Mouse (Mus musculus) cerebellum, postnatal 25 days (tissue): ENCODE measurements around the gene Itga7.
"Not testable (repeated sequence)": the region's sequence is repeated elsewhere in the genome, so short reads cannot be mapped to it uniquely, and the experiment has no call there.

Experiments
- DNase-seq, 2 experiments: peaks; one replicate each; pipeline ENCODE4 v3.0.0; 2021; ENCODE audit warnings: mixed read lengths in 2 of 2

Gene Itga7

DNA sequence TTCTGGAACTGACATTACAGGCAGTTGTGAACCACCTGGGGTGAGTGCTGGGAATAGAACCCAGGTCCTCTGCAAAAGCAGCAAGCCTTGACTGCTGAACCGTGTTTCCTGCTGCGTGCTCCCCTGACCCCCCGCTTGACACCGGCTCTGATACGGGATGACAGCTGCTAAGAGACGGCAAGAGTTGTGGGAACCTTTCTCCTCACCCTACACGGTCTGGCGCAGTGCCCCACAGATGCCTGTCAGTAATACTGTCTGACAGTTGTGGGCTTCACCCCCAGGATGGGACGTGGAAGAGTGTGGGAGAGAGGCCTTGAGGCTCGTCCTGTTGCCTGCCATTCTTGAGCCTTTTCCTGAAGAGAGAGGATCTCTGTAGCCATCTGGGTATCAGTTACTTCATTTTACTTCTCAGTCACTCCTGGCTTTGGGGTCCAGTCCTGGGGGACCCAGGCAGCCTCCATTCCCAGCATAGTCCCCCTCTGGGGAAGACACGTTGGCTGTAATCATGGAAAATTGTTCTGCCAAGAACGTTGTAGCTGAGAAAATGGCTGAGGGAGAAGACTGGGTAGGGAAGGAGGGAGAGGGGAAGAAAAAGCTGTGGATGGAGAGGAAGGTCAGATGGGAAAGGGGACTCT is 4.3 kb downstream of the Itga7 start:
- DNase-seq: peak in 1 of 2 experiments; percentile 55

DNA sequence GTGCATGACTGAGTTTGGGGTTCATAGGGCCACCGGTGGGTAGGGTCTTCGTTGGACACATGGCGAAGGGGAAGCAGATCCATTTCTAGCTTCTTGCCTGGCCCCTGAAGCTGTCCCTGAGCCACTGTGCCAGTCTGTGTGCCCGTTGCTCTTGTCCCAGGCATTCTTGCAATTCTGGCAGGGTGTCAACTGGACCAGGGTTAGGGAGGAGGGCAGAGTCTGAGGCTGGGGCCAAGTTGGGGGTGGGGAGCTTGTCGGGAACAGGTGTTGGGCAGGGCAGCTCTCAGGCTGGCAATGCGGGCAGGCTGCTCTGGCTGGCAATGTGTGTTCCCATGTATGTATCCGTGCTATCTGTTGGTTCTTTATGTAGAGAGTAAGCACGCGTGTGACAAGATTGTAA is 4.8 kb downstream of the Itga7 start:
- peak; percentile 93 to 97 for DNase-seq

DNA sequence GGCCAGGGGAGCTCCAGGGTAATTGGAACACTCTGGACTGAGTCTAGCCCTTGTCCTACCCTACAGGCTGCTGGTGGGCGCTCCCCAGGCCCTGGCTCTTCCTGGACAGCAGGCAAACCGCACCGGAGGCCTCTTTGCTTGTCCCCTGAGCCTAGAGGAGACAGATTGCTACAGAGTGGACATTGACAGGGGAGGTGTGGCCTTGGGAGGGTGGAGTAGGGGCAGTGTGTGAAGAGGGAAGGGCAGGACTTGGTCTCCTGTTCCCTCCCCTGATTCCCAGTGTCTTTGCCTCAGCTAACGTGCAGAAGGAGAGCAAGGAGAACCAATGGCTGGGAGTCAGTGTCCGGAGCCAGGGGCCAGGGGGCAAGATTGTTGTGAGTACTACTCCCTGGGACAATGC is 5.4 kb downstream of the Itga7 start:
- DNase-seq: peak; percentile 41 to 49

DNA sequence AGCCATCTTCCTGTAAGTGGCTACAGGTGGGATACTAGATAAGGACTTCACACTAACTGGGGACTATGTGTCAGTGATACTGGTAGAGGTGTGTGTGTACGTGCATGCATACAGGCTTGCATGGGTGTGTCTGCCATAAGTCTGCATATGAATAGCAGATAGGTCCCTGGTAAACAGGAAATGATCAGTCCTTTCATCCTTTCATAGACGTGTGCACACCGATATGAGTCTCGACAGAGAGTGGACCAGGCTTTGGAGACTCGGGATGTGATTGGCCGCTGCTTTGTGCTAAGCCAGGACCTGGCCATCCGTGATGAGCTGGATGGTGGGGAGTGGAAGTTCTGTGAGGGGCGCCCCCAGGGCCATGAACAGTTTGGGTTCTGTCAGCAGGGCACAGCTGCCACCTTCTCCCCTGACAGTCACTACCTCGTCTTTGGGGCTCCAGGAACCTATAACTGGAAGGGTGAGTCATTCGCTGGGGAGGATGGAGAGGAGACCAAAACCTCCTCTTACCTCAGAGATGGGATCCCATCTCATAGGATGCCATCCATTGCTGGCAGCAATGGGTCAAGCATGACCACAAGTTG is 7.0 kb downstream of the Itga7 start:
- DNase-seq: no peak

DNA sequence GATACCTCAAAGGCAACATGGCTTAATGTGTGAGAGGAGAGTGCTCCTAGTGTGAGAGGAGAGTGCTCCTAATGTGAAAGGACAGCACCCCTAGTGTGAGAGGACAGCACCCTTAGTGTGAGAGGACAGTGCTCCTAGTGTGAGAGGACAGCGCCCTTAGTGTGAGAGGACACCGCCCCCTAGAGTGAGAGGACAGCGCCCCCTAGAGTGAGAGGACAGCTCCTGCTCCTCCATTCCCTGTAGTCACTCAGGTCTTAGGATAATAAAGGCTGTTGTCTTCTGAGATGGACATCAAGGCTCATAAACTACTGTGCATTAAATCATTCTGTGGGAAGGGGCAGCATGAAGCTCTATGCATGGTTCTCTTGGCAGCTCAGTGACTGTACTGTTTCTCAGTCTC is 12.1 kb downstream of the Itga7 start:
- peak; percentile 61 to 72 for DNase-seq

DNA sequence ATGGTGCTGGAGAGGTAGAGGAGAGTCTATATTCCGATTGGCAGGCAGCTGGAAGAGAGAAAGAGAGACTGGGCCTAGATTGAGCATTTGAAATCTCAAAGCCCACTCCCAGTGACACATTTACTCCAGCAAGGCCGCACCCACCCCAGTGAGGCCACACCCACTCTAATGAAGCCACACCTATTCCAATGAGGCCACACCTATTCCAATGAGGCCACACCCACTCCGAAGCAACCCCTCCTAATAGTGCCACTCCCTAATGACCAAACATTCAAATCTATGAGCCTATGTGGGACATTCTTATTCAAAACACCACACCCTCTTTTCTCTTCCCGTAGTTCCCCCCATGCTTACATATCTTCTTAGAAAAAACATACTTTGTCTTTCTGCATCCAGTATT is 13.9 kb downstream of the Itga7 start:
- no peak for DNase-seq

DNA sequence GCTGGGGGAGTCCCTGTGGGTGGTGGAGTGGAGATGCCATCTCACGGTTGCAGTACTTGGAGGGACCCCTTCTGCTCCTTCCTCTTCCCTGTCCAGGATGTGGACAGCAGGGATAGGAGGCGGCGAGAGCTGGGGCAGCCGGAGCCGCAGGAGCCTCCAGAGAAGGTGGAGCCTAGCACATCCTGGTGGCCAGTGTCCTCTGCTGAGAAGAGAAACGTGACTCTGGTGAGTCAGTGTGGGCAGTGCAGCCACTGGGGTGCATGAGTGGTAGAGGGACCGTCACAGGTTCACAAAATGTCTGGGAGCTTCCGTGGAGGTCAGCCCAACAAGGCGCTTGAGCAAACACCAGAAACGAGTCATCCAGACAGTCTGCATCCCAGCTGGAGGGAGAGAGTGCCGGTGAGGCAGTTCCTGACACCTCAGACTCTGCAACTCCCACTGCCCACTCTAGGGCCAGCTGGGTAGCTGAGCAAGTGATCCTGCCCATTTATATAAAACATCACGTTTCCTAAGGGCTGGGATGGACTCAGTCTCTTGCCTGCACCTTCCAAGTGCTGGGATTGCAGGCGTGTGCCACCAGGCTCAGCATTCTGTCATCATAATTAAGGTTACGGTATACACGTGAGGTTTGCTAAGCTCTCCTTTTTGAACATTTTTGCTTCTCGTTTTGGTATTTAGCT is 16.7 kb downstream of the Itga7 start:
- DNase-seq: no peak

DNA sequence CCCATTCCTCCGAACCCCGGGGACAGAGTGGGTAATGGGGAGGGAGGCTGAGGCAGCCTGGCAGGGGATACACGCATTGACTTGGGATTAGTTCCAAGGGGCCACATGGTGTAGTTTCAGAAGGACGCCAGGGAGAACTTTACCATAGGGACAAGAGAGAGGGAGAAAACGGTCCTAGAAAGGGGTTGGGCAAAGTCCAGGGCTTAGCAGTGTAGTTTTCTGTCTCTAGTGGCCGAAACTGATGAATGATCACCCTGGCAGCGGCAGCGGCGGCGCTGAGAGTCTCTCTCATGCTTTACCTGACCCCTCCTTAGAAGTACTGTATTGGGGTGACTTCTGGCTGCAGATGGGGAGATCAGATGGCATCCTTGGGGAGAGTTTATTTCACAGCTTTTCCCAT is 24.7 kb downstream of the Itga7 start:
- DNase-seq: no peak

DNA sequence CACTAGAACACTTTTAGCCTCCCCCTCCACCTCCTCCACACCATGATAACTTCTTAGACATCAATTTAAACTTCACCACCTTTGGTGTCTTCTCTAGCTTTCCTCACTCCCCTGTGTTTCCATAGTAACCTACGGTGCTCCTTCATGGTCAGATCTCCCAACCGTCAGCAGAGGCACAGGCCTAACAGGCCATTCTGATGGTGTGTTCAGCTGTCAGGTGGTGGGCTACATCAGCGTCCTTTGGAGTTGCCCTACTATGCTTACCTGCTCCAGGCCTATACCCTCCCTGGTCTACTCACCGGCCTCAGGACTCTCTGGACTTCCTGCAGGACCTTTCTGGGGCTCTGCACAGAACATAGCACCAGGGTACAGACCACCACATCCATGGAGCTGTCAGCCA is 26.5 kb downstream of the Itga7 start:
- no peak for DNase-seq

DNA sequence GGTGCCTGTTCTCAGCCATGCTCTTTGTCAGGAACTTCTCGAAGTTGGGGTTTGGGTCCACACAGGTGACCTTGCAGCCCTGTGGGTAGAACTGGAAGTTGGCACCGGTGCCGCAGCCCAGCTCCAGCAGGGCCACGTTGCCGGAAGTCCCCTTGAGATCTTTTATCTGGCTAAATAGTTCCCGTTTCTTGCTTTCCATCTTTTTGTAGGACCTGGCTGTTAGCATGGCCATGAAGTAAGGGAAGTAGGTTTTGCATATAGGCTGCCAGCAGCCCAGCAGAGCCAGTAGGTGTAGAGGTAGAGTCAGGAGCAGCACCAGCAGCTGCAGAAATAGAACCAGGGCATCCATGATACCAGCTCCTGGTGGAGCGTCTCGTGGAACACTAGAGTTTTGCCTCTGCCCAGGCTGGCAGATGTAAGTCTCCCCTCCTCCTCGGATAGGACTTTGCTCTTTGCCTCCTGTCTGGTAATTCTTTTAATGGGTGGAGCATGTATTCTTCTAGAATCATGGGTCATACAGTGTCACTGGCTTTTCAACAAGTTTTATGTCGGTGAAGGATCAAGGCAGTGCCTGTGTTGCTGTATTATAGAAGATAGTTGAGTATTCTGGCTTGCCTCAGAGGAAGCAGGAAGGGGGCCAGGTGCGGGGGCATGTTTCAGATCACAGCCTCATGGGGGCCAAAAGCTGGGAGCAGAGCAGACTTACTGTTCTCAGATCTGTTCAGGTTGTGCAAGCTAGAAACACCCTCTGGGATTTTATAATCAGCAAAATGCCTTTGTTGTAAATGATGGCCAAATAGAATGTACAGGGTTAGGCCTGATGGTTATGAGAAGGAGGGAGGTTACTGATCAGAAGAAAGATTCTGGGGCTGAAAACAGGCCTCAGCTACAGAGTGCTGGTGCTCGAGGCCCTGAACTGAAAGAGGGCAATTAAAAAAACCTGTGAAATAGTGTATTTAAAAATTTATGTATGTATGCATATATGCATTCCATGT is 27.3 kb downstream of the Itga7 start, which contains the start of gene Mettl7b:
Gene Mettl7b (minus strand): TSS at position 399 of the 995 bp plus-strand sequence.
- DNase-seq: no peak

DNA sequence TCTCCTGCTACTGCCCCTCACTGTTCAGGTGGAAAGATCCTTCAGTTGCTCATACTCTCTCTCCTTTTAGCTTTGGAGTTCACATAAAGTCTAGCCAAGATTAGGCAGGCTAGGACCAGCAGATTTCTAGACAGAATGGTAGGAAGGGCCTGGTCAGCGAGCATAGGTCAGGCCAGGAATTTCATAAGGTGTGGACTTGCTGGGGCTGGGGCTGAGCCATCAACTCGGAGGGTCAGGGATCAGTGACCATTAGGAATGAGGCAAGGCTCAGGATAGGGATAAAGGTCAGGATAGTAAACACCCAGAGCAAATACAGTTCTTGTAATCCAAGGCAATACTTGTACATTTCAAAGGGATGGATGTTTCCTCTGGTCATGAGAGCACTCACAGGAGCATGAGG is 31.3 kb downstream of the Itga7 start:
- no peak for DNase-seq

DNA sequence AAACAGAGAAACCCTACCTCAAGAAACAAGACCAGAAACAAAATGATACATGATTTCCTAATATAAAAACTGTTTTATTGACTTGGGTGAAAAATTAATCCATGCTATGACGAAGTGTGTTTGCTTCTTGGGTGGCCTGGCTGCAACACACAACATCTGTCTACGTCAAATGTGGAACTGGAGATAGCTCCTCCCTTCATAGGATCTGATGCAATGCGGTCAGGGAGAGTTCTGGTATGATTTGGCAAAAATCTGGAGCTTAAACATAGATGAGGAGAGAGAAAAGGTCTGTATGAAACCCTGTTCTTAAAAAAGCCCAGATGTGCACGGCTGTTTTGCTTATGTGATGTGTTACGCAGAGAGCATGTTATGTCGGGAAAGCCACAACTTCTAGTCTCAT is 32.3 kb downstream of the Itga7 start:
- DNase-seq: no peak

DNA sequence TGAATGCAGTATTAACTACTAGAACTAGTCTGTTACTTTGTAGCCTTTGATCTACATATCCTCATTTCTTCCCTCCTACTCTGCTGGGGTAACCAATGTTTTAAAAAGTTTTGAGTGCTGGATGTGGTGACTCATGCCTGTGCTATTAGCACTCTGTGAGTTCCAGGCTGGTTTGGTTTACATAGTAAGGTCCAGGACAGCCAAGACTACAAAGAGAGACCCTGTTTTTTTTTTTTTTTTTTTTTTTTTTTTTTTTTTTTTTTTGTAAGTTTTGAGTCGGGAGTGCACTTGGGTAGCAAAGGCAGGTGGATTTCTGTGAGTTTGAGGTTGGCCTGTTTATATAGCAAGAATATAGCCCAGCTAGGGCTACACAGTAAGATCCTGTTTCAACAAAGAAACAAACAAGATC is 34.7 kb downstream of the Itga7 start:
- DNase-seq: no peak

DNA sequence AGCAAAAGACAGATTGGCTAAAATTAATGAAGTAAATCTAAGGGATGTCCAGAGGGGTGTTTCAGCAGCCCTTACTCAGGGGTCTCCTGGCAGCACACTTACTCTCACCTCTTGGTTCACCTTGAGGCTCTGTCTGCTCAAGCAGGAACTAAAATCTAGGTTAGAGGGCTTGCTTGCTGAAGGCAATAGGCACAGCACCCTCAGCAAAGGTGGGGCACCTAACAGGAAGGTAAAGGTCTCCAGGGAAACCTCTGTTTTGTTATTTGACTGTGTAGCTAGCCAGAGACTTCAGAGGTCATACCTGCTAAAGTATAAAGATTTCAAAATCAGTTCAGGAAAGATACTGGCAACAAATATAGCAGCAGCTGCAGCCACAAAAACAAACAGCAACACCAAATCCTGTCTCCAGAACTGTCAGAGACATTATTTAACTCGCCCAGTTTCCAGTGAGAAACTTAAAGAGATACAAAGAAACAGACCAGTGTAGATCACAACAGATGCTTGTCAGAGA is 37.2 kb downstream of the Itga7 start:
- DNase-seq: no peak

DNA sequence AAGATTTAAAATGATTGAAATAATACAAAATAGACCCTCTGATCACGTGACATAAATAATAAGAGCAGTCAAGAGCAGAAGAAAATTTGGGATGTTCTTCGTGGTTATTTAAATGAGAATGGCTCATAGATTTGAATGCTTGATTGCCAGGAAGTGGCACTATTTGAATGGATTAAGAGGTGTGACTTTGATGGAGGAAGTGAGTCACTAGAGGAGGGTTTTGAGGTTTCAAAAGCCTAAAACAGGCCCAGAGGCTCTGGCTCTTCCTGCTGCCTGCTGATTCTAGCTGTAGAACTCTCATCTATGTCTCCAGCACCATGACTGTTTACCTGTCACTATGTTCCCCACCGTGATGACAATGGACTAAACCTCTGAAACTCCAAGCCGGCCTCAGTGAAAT is 39.2 kb downstream of the Itga7 start:
- no peak for DNase-seq

DNA sequence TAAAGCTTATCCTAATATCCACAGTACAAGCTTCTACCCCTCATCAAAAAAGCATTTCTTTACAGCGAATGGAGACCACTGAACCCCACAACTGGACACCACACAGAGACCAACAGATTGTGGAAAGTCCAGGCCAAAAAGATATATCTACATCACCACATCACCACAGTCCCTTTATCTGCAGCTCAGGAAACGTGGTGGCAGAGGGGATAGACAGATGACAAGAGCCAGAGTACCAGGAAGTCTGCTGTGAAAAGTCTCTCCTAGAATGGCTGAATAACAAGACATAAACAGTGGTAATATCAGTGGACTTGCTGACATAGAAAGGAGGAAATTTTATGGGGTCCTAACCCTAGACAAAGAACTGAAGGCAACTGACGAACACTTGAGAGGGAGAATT is 42.8 kb downstream of the Itga7 start:
- DNase-seq: no peak

DNA sequence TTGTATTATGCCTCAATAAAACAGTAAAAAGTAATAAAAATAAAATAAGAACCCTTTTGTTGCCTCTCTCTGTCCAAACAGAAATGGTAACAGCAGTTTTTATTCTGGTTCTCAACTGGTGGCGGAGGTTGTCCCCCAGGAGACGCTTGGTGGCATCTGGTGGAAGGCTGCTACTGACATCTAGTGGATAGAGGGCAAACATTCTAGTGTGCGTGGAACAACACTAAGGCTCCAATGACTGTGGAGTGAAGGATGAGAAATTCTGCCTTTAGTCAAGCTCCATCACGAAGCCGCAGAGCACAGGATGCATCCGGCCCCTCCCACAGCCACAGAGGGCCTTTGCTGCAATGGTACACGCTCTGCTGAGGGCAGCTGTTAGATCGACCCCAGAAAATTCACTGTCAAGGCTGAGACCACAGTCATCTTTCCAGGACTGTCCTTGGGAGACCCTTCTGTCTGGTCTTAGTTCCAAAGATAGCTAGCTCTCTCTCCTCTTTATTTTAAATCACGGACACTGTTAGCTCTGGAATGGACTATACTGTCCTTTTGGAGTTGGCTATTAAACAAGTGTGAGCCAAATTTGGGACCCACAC is 44.0 kb downstream of the Itga7 start:
- DNase-seq: peak; percentile 55 to 75

DNA sequence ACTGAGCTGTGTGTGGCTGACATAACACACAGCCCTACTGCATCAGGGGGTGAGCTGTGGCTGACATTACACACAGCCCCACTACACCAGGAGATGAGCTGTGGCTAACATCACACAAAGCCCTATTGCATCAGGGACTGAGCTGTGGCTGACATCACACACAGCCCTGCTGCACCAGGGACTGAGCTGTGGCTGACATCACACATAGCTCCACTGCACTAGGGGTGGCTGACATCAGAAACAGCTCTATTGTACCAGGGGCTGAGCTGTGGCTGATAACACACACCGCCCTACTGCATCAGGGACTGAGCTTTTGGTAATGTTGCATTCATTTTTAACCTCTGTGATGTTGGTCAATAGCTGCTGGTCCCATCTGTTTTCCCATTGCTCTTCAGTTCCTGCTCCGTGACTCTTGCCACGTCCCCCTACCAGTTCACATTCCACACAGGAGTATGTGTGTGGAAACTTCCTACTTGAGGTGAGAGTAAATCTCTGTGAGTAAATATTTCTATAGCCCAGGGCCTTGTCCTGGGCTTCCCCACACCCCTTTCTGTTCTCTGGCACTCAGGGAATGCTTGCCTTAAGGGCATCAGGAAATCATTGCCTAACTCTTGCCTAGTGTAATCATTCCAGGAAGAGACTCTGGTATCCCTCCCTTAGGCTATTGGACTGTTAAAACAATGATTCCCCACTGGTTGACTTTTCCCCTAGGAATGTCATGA is 47.2 kb downstream of the Itga7 start:
- no peak for DNase-seq

DNA sequence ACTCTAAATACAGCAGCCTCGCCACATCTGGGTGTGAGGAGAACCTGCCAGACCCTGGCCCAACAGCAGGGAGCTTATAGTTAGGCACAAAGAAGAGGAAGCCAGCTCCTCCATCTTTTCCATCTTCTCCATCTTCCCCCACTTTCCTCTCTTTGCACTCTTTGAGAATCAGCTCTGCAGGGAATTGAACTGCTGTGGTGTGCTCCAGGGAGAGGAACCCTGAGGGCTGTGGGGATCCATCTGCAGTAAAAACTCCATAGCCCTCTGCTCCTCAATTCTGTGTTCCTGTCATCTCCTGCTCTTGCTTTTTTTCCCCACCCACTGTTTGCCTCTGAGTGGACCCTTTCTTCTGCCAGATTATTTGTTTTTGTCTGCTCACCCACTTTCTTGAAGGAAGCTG is 55.5 kb downstream of the Itga7 start, which contains the start of gene Olfr9:
Gene Olfr9 (plus strand): TSS at position 301 of the 400 bp plus-strand sequence.
- DNase-seq: not testable (repeated sequence)

DNA sequence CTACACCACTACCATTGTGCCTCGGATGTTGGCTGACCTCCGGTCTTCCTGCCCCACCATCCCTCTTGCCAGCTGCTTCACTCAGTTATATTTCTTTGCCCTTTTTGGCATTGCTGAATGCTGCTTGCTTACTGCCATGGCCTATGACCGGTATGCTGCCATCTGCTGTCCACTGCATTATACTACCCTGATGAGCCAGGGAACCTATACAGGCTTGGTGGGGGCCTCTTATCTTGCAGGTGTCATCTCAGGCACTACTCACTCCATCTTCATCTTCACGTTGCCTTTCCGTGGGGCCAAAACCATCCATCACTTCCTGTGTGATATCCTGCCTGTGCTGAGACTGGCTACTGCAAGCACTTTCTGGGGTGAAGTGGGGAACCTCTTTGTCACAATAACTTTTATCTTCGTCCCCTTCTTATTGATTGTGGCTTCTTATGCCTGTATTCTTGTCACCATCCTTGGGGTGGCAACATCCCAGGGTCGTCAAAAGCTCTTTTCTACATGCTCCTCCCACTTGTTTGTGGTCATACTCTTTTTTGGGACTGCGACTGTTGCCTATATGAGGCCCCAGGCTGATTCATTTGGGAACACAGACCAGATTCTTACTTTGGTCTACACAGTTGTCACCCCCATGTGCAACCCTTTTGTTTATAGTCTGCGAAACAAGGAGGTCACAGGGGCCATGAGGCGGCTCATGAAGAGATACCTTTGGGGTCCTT is 56.7 kb downstream of the Itga7 start:
- DNase-seq: not testable (repeated sequence)

DNA sequence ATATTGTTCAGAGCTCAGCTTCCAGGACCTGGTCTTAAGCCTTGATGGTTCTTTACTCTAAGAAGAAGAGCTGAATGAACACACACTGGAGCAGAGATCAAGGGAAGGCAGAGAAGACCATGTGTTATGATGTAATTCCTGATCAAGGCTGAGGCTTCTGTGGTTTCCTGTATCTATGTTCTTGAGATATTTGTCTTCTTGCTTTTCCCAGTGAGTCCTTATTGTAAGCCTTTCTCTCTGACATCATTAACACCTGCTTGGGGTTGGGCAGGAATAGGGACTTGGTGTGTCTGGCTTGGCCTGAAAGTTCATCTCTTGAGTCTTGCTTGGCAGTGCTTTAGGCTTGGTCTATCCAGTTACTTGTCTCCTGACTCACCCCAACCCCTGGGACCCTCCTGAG is 57.4 kb downstream of the Itga7 start:
- no peak for DNase-seq
